15 mouse cellular contexts compared by ENCODE assay signal in genomic region chr16:33370836-33371235, GRCm38 (mm10). TPM values are rescaled to one million over a fixed set of nuclear protein-coding genes. Genes with fewer than 3 reads are reported as not detected.
DNase-seq lines count a peak whose midpoint lies in the region; ATAC-seq lines count a peak whose summit lies in the region.
"Had no signal": no experiment of that assay in that cellular context is flagged by ENCODE, and none has a peak within 500 bp of the region (broad histone marks: within the 10 kb centered on the region; RNA-seq: fewer than 3 reads in every experiment).

No protein-coding gene starts in this region.

- 0 out of 2 replicates have a peak, but pooled peaks have one; percentile 30 for ATAC-seq in megakaryocyte, adult 5-6 weeks (ENCODE audit: poor library complexity, severe bottlenecking)

- intact Hi-C loops in left cerebral cortex, postnatal 14 days (cut with DNase I) = no loop called here

- peak; percentile 3 for DNase-seq in embryo, embryonic 11 days
- no peak for DNase-seq in embryo, embryonic 10 days (ENCODE audit: low spot score)
- peak; percentile 60 for DNase-seq in CD4-positive, CD25-positive, alpha-beta regulatory T cell, adult 2 months (ENCODE audit: low read depth, low spot score)
- DNase-seq in ZHBTc4 (ENCODE audit: low read depth, low spot score) = peak; percentile 72
- DNase-seq in frontal cortex, postnatal 36 days (ENCODE audit: low spot score in 2 of 2) = no peak
- DNase-seq in left cerebral cortex, postnatal 14 days (ENCODE audit: low spot score in 2 of 2) = no peak
- DNase-seq in cerebellum, postnatal 25 days = no peak
- DNase-seq: adrenal gland, postnatal 10 days; cerebellum, adult 11-12 months; gastrocnemius, postnatal 25 days; heart, postnatal 14 days; kidney, adult 11 months; kidney, postnatal 10 days; right cerebral cortex, postnatal 14 days had no signal

RNA-seq across cellular contexts. Expression of gene Zfp148, which starts 9.8 kb away (rescaled TPM):
- total RNA-seq in megakaryocyte, adult 5-6 weeks (2015) = 53.3 TPM in 2 replicates
- 24.4 and 24.9 TPM in 2 replicates for total RNA-seq in megakaryocyte, adult 5-6 weeks (2017)
- 100 to 1,000 TPM; 101 to 109 TPM for total RNA-seq in left cerebral cortex, postnatal 14 days (2021)

Comparison
In these comparisons a context has a peak if more than half of its experiments do, and no peak if none do; other contexts are left out.
1. DNase-seq: peak in embryo, embryonic 11 days (single experiment), CD4-positive, CD25-positive, alpha-beta regulatory T cell, adult 2 months (single experiment) and ZHBTc4 (single experiment); none in embryo, embryonic 10 days (single experiment), frontal cortex, postnatal 36 days (0 of 2), left cerebral cortex, postnatal 14 days (0 of 2) and cerebellum, postnatal 25 days (0 of 2).